Mouse (Mus musculus) MEL (cell line): Measurements from ENCODE around the gene Ly6g5c. TPM values are rescaled to one million over a fixed set of nuclear protein-coding genes. Genes with fewer than 3 reads are reported as not detected.

Experiments
- DNase-seq: peaks from one replicate; pipeline ENCODE4 v3.0.0; 2011; ENCODE audit warnings: low read depth, low spot score
- H3K27ac ChIP-seq: 2 replicates; pipeline ENCODE4 v1.5.1; 2012; ENCODE audit warnings: low read depth, mild to moderate bottlenecking, control low read depth, low read length, moderate library complexity; ENCODE audit not compliant: control insufficient read depth
- H3K27me3 ChIP-seq, 2 experiments: fragments of 150-350 bp in 1 of 2; sonication (generic) in 1 of 2; 2 replicates each; pipeline ENCODE4 v1.6.1; 2012; ENCODE audit warnings: low read length in 2 of 2, mild to moderate bottlenecking in 2 of 2, improper control_type of control experiment in 1 of 2, moderate library complexity in 1 of 2; ENCODE audit not compliant: insufficient read depth in 2 of 2, control insufficient read depth in 1 of 2
- H3K36me3 ChIP-seq, 2 experiments: 2 replicates each; pipeline ENCODE4 v1.6.1; 2012 to 2014; ENCODE audit warnings: low read length in 2 of 2, improper control_type of control experiment in 1 of 2, inconsistent platforms in 1 of 2, mild to moderate bottlenecking in 1 of 2; ENCODE audit not compliant: insufficient read depth in 2 of 2, control insufficient read depth in 1 of 2
- H3K4me1 ChIP-seq, 2 experiments: fragments of 150-350 bp in 1 of 2; sonication (generic) in 1 of 2; 2 replicates each; pipeline ENCODE4 v1.6.1; 2012; ENCODE audit warnings: low read length in 2 of 2, improper control_type of control experiment in 1 of 2, mild to moderate bottlenecking in 1 of 2; ENCODE audit not compliant: insufficient read depth in 2 of 2, control insufficient read depth in 1 of 2
- H3K4me3 ChIP-seq, 2 experiments: fragments of 150-350 bp in 1 of 2; sonication (generic) in 1 of 2; 2 replicates each; pipeline ENCODE4 v1.5.1; 2012; ENCODE audit warnings: low read depth in 2 of 2, low read length in 2 of 2, mild to moderate bottlenecking in 2 of 2, moderate library complexity in 2 of 2, control low read depth in 1 of 2, improper control_type of control experiment in 1 of 2; ENCODE audit not compliant: control insufficient read depth in 1 of 2, insufficient read depth in 1 of 2
- H3K79me2 ChIP-seq: 2 replicates; pipeline ENCODE4 v1.6.1; 2012; ENCODE audit warnings: mild to moderate bottlenecking, low read length, moderate library complexity; ENCODE audit not compliant: control insufficient read depth, poor library complexity, insufficient read depth
- H3K9ac ChIP-seq: 2 replicates; pipeline ENCODE4 v1.6.1; 2012; ENCODE audit warnings: low read depth, mild to moderate bottlenecking, control low read depth, low read length, moderate library complexity; ENCODE audit not compliant: control insufficient read depth, poor library complexity, severe bottlenecking
- H3K9me3 ChIP-seq: fragments of 150-350 bp; sonication (generic); replicated peaks from 2 replicates; pipeline ENCODE4 v1.6.1; 2012; ENCODE audit warnings: mild to moderate bottlenecking, low read length, improper control_type of control experiment, moderate library complexity; ENCODE audit not compliant: insufficient read depth
- CHD1 ChIP-seq: IDR thresholded peaks from 2 replicates; pipeline ENCODE4 v1.6.1; 2012; ENCODE audit warnings: low read depth, mild to moderate bottlenecking, inconsistent platforms, low read length, improper control_type of control experiment
- CHD2 ChIP-seq: IDR thresholded peaks from 2 replicates; pipeline ENCODE4 v1.6.1; 2011; ENCODE audit warnings: low read length, improper control_type of control experiment
- CTCF ChIP-seq, 3 experiments: IDR thresholded peaks in 2 of 3; conservative IDR thresholded peaks in 1 of 3; 2 replicates each; pipeline ENCODE4 v1.5.1; 2011 to 2012; ENCODE audit warnings: low read length in 3 of 3, low read depth in 2 of 3, mild to moderate bottlenecking in 2 of 3, improper control_type of control experiment in 1 of 3, inconsistent platforms in 1 of 3, mixed read lengths in 1 of 3, moderate library complexity in 1 of 3; ENCODE audit not compliant: control insufficient read depth in 1 of 3, insufficient read depth in 1 of 3, poor library complexity in 1 of 3, severe bottlenecking in 1 of 3
- ELF1 ChIP-seq: IDR thresholded peaks from 2 replicates; pipeline ENCODE4 v1.6.1; 2014; ENCODE audit warnings: low read depth, mild to moderate bottlenecking, inconsistent platforms, low read length, improper control_type of control experiment, moderate library complexity
- EP300 ChIP-seq, 2 experiments: IDR thresholded peaks; 2 replicates each; pipeline ENCODE4 v1.6.1; 2011; ENCODE audit warnings: improper control_type of control experiment in 2 of 2, low read length in 2 of 2, low read depth in 1 of 2, mild to moderate bottlenecking in 1 of 2
- GABPA ChIP-seq: IDR thresholded peaks from 2 replicates; pipeline ENCODE4 v1.6.1; 2012; ENCODE audit warnings: low read depth, mild to moderate bottlenecking, inconsistent platforms, low read length, improper control_type of control experiment, moderate library complexity
- GATA1 ChIP-seq: IDR thresholded peaks from 2 replicates; pipeline ENCODE4 v1.6.1; 2011; ENCODE audit warnings: low read depth, low read length, improper control_type of control experiment
- HCFC1 ChIP-seq: IDR thresholded peaks from 2 replicates; pipeline ENCODE4 v1.6.1; 2012; ENCODE audit warnings: low read depth, mild to moderate bottlenecking, inconsistent platforms, low read length, improper control_type of control experiment, moderate library complexity
- JUND ChIP-seq: IDR thresholded peaks from 2 replicates; pipeline ENCODE4 v1.6.1; 2011; ENCODE audit warnings: low read depth, mild to moderate bottlenecking, improper control_type of control experiment, low read length
- MAFK ChIP-seq: IDR thresholded peaks from 2 replicates; pipeline ENCODE4 v1.6.1; 2011; ENCODE audit warnings: low read depth, mild to moderate bottlenecking, low read length, improper control_type of control experiment, borderline replicate concordance
- MAX ChIP-seq: IDR thresholded peaks from 2 replicates; pipeline ENCODE4 v1.6.1; 2011; ENCODE audit warnings: low read length, improper control_type of control experiment
- MAZ ChIP-seq: IDR thresholded peaks from 2 replicates; pipeline ENCODE4 v1.6.1; 2012; ENCODE audit warnings: low read depth, mild to moderate bottlenecking, inconsistent platforms, low read length, improper control_type of control experiment
- MYC ChIP-seq: IDR thresholded peaks from 2 replicates; pipeline ENCODE4 v1.6.1; 2011; ENCODE audit warnings: low read depth, mild to moderate bottlenecking, low read length, improper control_type of control experiment, moderate library complexity
- NELFE ChIP-seq: IDR thresholded peaks from 2 replicates; pipeline ENCODE4 v1.6.1; 2011; ENCODE audit warnings: low read depth, low read length, improper control_type of control experiment
- POLR2A ChIP-seq, 2 experiments: IDR thresholded peaks; 2 replicates each; pipeline ENCODE4 v1.6.1; 2011 to 2012; ENCODE audit warnings: low read length in 2 of 2, mild to moderate bottlenecking in 2 of 2, control low read depth in 1 of 2, improper control_type of control experiment in 1 of 2, low read depth in 1 of 2, moderate library complexity in 1 of 2; ENCODE audit not compliant: control insufficient read depth in 1 of 2, insufficient read depth in 1 of 2, poor library complexity in 1 of 2
- POLR2AphosphoS2 ChIP-seq: IDR thresholded peaks from 2 replicates; pipeline ENCODE4 v1.6.1; 2011; ENCODE audit warnings: low read length, improper control_type of control experiment
- POLR2AphosphoS5 ChIP-seq: IDR thresholded peaks from 2 replicates; pipeline ENCODE4 v1.6.1; 2012; ENCODE audit warnings: low read depth, borderline replicate concordance, mild to moderate bottlenecking, inconsistent platforms, low read length, moderate library complexity, mixed read lengths
- RCOR1 ChIP-seq: IDR thresholded peaks from 2 replicates; pipeline ENCODE4 v1.6.1; 2012; ENCODE audit warnings: low read depth, mild to moderate bottlenecking, inconsistent platforms, low read length, improper control_type of control experiment
- SMC3 ChIP-seq: IDR thresholded peaks from 2 replicates; pipeline ENCODE4 v1.6.1; 2011; ENCODE audit warnings: low read depth, low read length, improper control_type of control experiment
- TCF12 ChIP-seq: IDR thresholded peaks from 2 replicates; pipeline ENCODE4 v1.6.1; 2014; ENCODE audit warnings: low read depth, mild to moderate bottlenecking, inconsistent platforms, low read length, improper control_type of control experiment, moderate library complexity
- UBTF ChIP-seq: IDR thresholded peaks from 2 replicates; pipeline ENCODE4 v1.6.1; 2012; ENCODE audit warnings: low read depth, mild to moderate bottlenecking, inconsistent platforms, low read length, improper control_type of control experiment, moderate library complexity, borderline replicate concordance; ENCODE audit not compliant: insufficient read depth
- USF1 ChIP-seq: IDR thresholded peaks from 2 replicates; pipeline ENCODE4 v1.6.1; 2014; ENCODE audit warnings: low read depth, mild to moderate bottlenecking, inconsistent platforms, low read length, improper control_type of control experiment, moderate library complexity
- ZC3H11A ChIP-seq: IDR thresholded peaks from 2 replicates; pipeline ENCODE4 v1.6.1; 2012; ENCODE audit warnings: low read depth, mild to moderate bottlenecking, inconsistent platforms, low read length, improper control_type of control experiment
- ZKSCAN1 ChIP-seq: IDR thresholded peaks from 2 replicates; pipeline ENCODE4 v1.6.1; 2012; ENCODE audit warnings: low read depth, mild to moderate bottlenecking, inconsistent platforms, low read length, improper control_type of control experiment, moderate library complexity
- ZMIZ1 ChIP-seq: IDR thresholded peaks from 2 replicates; pipeline ENCODE4 v1.6.1; 2012; ENCODE audit warnings: low read depth, mild to moderate bottlenecking, inconsistent platforms, low read length, improper control_type of control experiment, moderate library complexity
- ZNF384 ChIP-seq: IDR thresholded peaks from 2 replicates; pipeline ENCODE4 v1.6.1; 2012; ENCODE audit warnings: low read depth, mild to moderate bottlenecking, inconsistent platforms, low read length, improper control_type of control experiment
- polyA plus RNA-seq, 2 experiments: library from polyadenylated mRNA; stranded (reverse) in 1 of 2; unstranded in 1 of 2; fragments of >175 nt in 1 of 2; fragments of >200 nt in 1 of 2; gene quantifications; 2 replicates each; pipeline versions ENCODE4 v1.2.1 to v1.2.4; 2012; ENCODE audit warnings: low replicate concordance in 2 of 2, low read depth in 1 of 2; ENCODE audit not compliant: insufficient read length in 2 of 2, insufficient read depth in 1 of 2, missing spikeins in 1 of 2
- total RNA-seq: library from RNA; depleted of rRNA; stranded (reverse); fragments of 300-350 nt; gene quantifications from 2 replicates; pipeline ENCODE4 v1.2.3, GENCODE M21; 2012

Ly6g5c gene
- total and polyA plus RNA-seq, 3 experiments: not detected

- no peak for TF ChIP-seq POLR2AphosphoS5
- no peak for TF ChIP-seq CHD1
- TF ChIP-seq HCFC1: no peak
- peak; percentile 51; the same call in 1 of the 2 replicates for TF ChIP-seq GATA1
- TF ChIP-seq UBTF: no peak
- TF ChIP-seq SMC3: no peak
- TF ChIP-seq ZKSCAN1: no peak
- TF ChIP-seq GABPA: no peak
- TF ChIP-seq JUND: no peak
- TF ChIP-seq MAZ: no peak
- no peak for TF ChIP-seq ZNF384
- TF ChIP-seq POLR2AphosphoS2: no peak
- TF ChIP-seq EP300 (IDR thresholded peaks at IDR 0.05; ENCODE audit: low read depth in 1 of 2, low read length in 2 of 2): peak; percentile 44 to 50; a peak in 2 of 4 replicates
- no peak for TF ChIP-seq POLR2A (IDR thresholded peaks at IDR 0.05; ENCODE audit: control insufficient read depth in 1 of 2, insufficient read depth in 1 of 2, low read depth in 1 of 2, low read length in 2 of 2, poor library complexity in 1 of 2)
- peak; percentile 63 for TF ChIP-seq USF1
- TF ChIP-seq ELF1: no peak
- TF ChIP-seq CTCF (IDR thresholded peaks at IDR 0.05 in 2 of 3, conservative IDR thresholded peaks at IDR 0.05 in 1 of 3; ENCODE audit: control insufficient read depth in 1 of 3, insufficient read depth in 1 of 3, low read depth in 2 of 3, low read length in 3 of 3, poor library complexity in 1 of 3, severe bottlenecking in 1 of 3): no peak
- no peak for TF ChIP-seq ZC3H11A
- TF ChIP-seq RCOR1: peak; percentile 42; the same call in 1 of the 2 replicates
- peak; percentile 59; the same call in 1 of the 2 replicates for TF ChIP-seq MAX
- TF ChIP-seq MAFK: no peak
- TF ChIP-seq TCF12: no peak
- TF ChIP-seq ZMIZ1: no peak
Measured at GRCm38 (mm10) chr17:35085208-35085865, 22.7 kb upstream of the Ly6g5c start, which contains the start of gene Ly6g6f (continued).

GRCm38 (mm10) chr17:35088151-35088550 is 19.9 kb upstream of the Ly6g5c start:
- peaks cover 5 to 41% of the 10 kb centered on the region in 2 experiments for H3K4me1 ChIP-seq
- DNase-seq: peak; percentile 52

More at GRCm38 (mm10) chr17:35088151-35088550, 19.9 kb upstream of the Ly6g5c start:
- Histone ChIP-seq H3K27ac (peak overlapping the region; percentile 81), H3K9me3 (no peaks in the 10 kb centered on the region), H3K79me2 (peaks cover 18% of the 10 kb centered on the region), H3K36me3 (peaks cover 0 to 20% of the 10 kb centered on the region in 2 experiments; a peak in 2 of 4 replicates), H3K9ac (peak overlapping the region; percentile 87), H3K27me3 (no peaks in the 10 kb centered on the region), H3K4me3 (no peak overlapping the region)
- no peak for TF ChIP-seq NELFE
- peak; percentile 46 for TF ChIP-seq SMC3
- peak; percentile 29 to 59 (median 37) for TF ChIP-seq CTCF (IDR thresholded peaks at IDR 0.05 in 2 of 3, conservative IDR thresholded peaks at IDR 0.05 in 1 of 3; ENCODE audit: control insufficient read depth in 1 of 3, insufficient read depth in 1 of 3, low read depth in 2 of 3, low read length in 3 of 3, poor library complexity in 1 of 3, severe bottlenecking in 1 of 3)
- TF ChIP-seq ZNF384: peak; percentile 69
- TF ChIP-seq ZC3H11A: peak; percentile 30
- TF ChIP-seq TCF12: no peak
- 0 out of 2 replicates have a peak, but pooled peaks have one; percentile 23 for TF ChIP-seq MYC
- no peak for TF ChIP-seq USF1
- no peak for TF ChIP-seq CHD2
